Mouse (Mus musculus) common myeloid progenitor, adult 5-6 weeks (primary cell): ENCODE measurements around the gene Gpn2. TPM values are rescaled to one million over a fixed set of nuclear protein-coding genes. Genes with fewer than 3 reads are reported as not detected.

Source experiments
- total RNA-seq: library from RNA; stranded (forward); fragments of 200-1000, 187-1606 nt; gene quantifications from 2 replicates; pipeline ENCODE4 v1.2.3, GENCODE M21; 2017

The Gpn2 gene
- total RNA-seq, 1 experiment from 2014 or later: 19.0 TPM

Other genes with a start within 250 kb of the Gpn2 start
- 9.3 and 12.6 TPM in 2 replicates for gene Wdtc1, start 230.9 kb upstream of the Gpn2 start, total RNA-seq
- gene Slc9a1, start 214.7 kb upstream of the Gpn2 start, total RNA-seq: 9.0 and 9.7 TPM in 2 replicates
- not detected in 2 replicates for gene Tent5b, start 104.2 kb upstream of the Gpn2 start, total RNA-seq
- gene Trnp1, start 85.8 kb upstream of the Gpn2 start, total RNA-seq: not detected in 2 replicates
- not detected in 2 replicates for gene Kdf1, start 65.4 kb upstream of the Gpn2 start, total RNA-seq
- 316 and 327 TPM in 2 replicates for gene Nudc, start 38.4 kb upstream of the Gpn2 start, total RNA-seq
- 1.4 TPM in 1 of 2 replicates, not detected in the other for gene Nr0b2, start 31.0 kb upstream of the Gpn2 start, total RNA-seq
- gene Gpatch3, start 9.6 kb upstream of the Gpn2 start, total RNA-seq: 17.3 and 18.0 TPM in 2 replicates
- gene Sfn, start 17.8 kb downstream of the Gpn2 start, total RNA-seq: 3.6 and 4.9 TPM in 2 replicates
- 13.6 and 14.5 TPM in 2 replicates for gene Zdhhc18, start 65.8 kb downstream of the Gpn2 start, total RNA-seq
- gene Pigv, start 88.3 kb downstream of the Gpn2 start, total RNA-seq: 7.7 and 11.4 TPM in 2 replicates
- 41.5 and 67.0 TPM in 2 replicates for gene Arid1a, start 172.4 kb downstream of the Gpn2 start, total RNA-seq